ENCODE assay signal across 19 mouse cellular contexts in genomic region chr14:25848237-25848636, GRCm38 (mm10). TPM values are rescaled to one million over a fixed set of nuclear protein-coding genes. Genes with fewer than 3 reads are reported as not detected.
A peak's percentile ranks its signal among the peaks of the same experiment; 100 is the strongest.
DNase-seq lines count a peak whose midpoint lies in the region; TF ChIP-seq lines count a peak whose summit lies in the region.
"Had no signal": no experiment of that assay in that cellular context is flagged by ENCODE, and none has a peak within 500 bp of the region (broad histone marks: within the 10 kb centered on the region; RNA-seq: fewer than 3 reads in every experiment).

No protein-coding gene starts in this region.

- intact Hi-C loops in gastrocnemius, adult 2 months (cut with DNase I), result no loop called here

- H3K36me3 ChIP-seq in ES-Bruce4 (ENCODE audit: control insufficient read depth, insufficient read depth, low read length, poor library complexity, severe bottlenecking), result no peaks in the 10 kb centered on the region
- H3K36me3 ChIP-seq: heart, embryonic 10.5 days; hindbrain, embryonic 15.5 days; midbrain, embryonic 13.5 days had no signal

- no peak overlapping the region; the same call in 1 of the 2 replicates for H3K4me3 ChIP-seq in gastrocnemius, adult 2 months
- H3K4me3 ChIP-seq in ES-Bruce4 (ENCODE audit: low read depth, low read length), result no peak overlapping the region
- H3K4me3 ChIP-seq: heart, embryonic 10.5 days; hindbrain, embryonic 15.5 days; midbrain, embryonic 13.5 days had no signal

- TF ChIP-seq CTCF in gastrocnemius, adult 2 months (IDR thresholded peaks at IDR 0.05), result no peak
- TF ChIP-seq CTCF in ES-Bruce4 (IDR thresholded peaks at IDR 0.05; ENCODE audit: low read depth, low read length), result no peak

- TF ChIP-seq POLR2A in ES-Bruce4 (IDR thresholded peaks at IDR 0.05; ENCODE audit: insufficient read depth, low read length), result no peak

- no peak overlapping the region for H3K9ac ChIP-seq in ES-Bruce4 (ENCODE audit: low read depth, poor library complexity, severe bottlenecking)
- H3K9ac ChIP-seq: hindbrain, embryonic 15.5 days; midbrain, embryonic 13.5 days had no signal

- H3K9me3 ChIP-seq in ES-Bruce4 (replicated peaks; ENCODE audit: control insufficient read depth, insufficient read depth, low read length, poor library complexity, severe bottlenecking), result no peaks in the 10 kb centered on the region
- H3K9me3 ChIP-seq: heart, embryonic 10.5 days; hindbrain, embryonic 15.5 days; midbrain, embryonic 13.5 days had no signal

- H3K27me3 ChIP-seq in ES-Bruce4 (ENCODE audit: control insufficient read depth, insufficient read depth, low read length, poor library complexity, severe bottlenecking), result no peaks in the 10 kb centered on the region
- H3K27me3 ChIP-seq: CH12.LX had no signal

- TF ChIP-seq EP300 in ES-Bruce4 (IDR thresholded peaks at IDR 0.05; ENCODE audit: insufficient read depth, low read depth, low read length), result no peak

- peak overlapping the region; percentile 81 for H3K27ac ChIP-seq in gastrocnemius, adult 2 months
- H3K27ac ChIP-seq in ES-Bruce4 (ENCODE audit: insufficient read depth, low read length), result peak overlapping the region; percentile 34; the same call in 1 of the 2 replicates
- H3K27ac ChIP-seq: heart, embryonic 10.5 days; hindbrain, embryonic 15.5 days; midbrain, embryonic 13.5 days had no signal

- H3K4me1 ChIP-seq in ES-Bruce4 (ENCODE audit: control insufficient read depth, insufficient read depth, low read length), result peaks cover 9% of the 10 kb centered on the region
- H3K4me1 ChIP-seq: hindbrain, embryonic 15.5 days; midbrain, embryonic 13.5 days had no signal

- no peak for DNase-seq in gastrocnemius, adult 2 months
- no peak for DNase-seq in gastrocnemius, postnatal 25 days
- peak; percentile 42 to 75 for DNase-seq in kidney, adult 8-10 months
- peak; percentile 51 to 76 for DNase-seq in kidney, postnatal 25 days
- DNase-seq in ovary, adult 18-20 months (ENCODE audit: low spot score), result no peak
- DNase-seq in adrenal gland, postnatal 25 days, result no peak
- DNase-seq in natural killer cell, adult 2 months (ENCODE audit: low spot score in 2 of 2), result no peak
- DNase-seq: adrenal gland, postnatal 10 days; cerebellum, adult 2 months; gastrocnemius, postnatal 10 days; heart, postnatal 14 days; left cerebral cortex, postnatal 4 days had no signal

RNA-seq across cellular contexts. Expression of gene Anxa11, which starts 6.3 kb away (rescaled TPM):
- total RNA-seq in gastrocnemius, adult 2 months (2021), result 10 to 100 TPM; 97.4 to 99.1 TPM
- total RNA-seq in gastrocnemius, postnatal 25 days (2021), result 10 to 100 TPM; 79.2 to 96.7 TPM
- polyA plus RNA-seq in ES-Bruce4 (2011; ENCODE audit: insufficient read depth, insufficient read length, low read depth, missing spikeins), result 106 and 109 TPM in 2 replicates
- 70.1 and 72.0 TPM in 2 replicates for total RNA-seq in adrenal gland, postnatal 25 days (2021)

RNA-seq across cellular contexts. Expression of gene Plac9a, which starts 54.7 kb away (rescaled TPM):
- 1 to 10 TPM; 2.6 to 3.6 TPM for total RNA-seq in gastrocnemius, adult 2 months (2021)
- 1 to 10 TPM; 1.8 to 2.7 TPM for total RNA-seq in gastrocnemius, postnatal 25 days (2021)
- 13.9 and 17.1 TPM in 2 replicates for polyA plus RNA-seq in ES-Bruce4 (2011; ENCODE audit: insufficient read depth, insufficient read length, low read depth, missing spikeins)
- 1.3 and 2.8 TPM in 2 replicates for total RNA-seq in adrenal gland, postnatal 25 days (2021)
- total RNA-seq: CH12.LX had no signal
- polyA plus RNA-seq: cerebellum, adult 2 months; embryonic facial prominence, embryonic 14.5 days; heart, embryonic 10.5 days; hindbrain, embryonic 15.5 days; liver, embryonic 11.5 days; midbrain, embryonic 13.5 days had no signal

Comparison
In these comparisons a context has a peak if more than half of its experiments do, and no peak if none do; other contexts are left out.
1. DNase-seq: peak in kidney, adult 8-10 months (2 of 2) and kidney, postnatal 25 days (2 of 2); none in gastrocnemius, adult 2 months (single experiment), gastrocnemius, postnatal 25 days (single experiment), ovary, adult 18-20 months (single experiment), adrenal gland, postnatal 25 days (single experiment) and natural killer cell, adult 2 months (0 of 2).